Mouse (Mus musculus): Measurements from ENCODE around the gene Dact3.
A peak's percentile ranks its signal among the peaks of the same experiment; 100 is the strongest.

Dact3 gene

DNA sequence AGATGAGACGGTGACA lies at the start of gene Dact3:
TSS of gene Dact3 (plus strand) at position 8 of the 16 bp plus-strand sequence.
- DNase-seq (ENCODE audit: low read depth) = no peak

DNA sequence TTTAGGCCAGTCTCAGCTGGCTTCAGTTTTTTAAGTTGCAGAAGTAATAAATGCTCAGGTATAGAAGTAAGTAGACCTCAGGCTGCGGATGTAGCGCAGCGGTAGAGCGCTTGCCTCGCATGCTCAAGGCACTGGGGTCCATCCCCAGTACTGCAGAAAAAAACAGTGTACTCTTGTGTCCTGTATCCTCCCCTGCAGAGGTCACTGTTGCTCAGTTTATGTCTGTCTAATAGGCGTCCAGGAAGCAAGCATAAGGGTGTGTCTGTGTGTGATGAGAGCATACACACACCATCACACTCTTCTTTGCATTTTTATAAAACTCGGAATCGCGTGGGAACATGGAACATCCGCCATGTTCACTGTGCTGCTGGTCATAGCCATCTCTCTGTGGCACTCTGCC lies 49.3 kb upstream of the Dact3 start:
- peak; percentile 86 for DNase-seq (ENCODE audit: low read depth)

DNA sequence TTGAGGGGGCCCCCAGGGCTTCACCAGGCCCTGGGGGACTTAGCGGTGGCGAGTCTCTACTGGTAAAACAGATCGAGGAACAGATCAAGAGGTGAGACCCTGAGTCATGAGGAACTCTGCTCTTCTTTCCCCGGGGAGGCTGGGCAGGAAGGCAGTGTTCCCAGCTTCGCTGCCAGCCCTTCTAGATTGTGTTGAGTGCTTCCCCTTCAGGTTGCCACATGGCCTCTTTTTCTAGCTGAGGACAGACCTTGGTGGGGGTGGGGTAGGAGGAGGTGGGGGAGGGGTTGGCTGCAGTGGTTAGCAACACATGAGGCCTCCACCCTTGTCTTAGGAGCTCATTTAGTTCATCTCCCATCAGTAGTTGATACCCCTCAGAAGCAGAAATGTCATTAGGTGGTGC lies 48.5 kb upstream of the Dact3 start:
- DNase-seq (ENCODE audit: low read depth) = peak; percentile 57

DNA sequence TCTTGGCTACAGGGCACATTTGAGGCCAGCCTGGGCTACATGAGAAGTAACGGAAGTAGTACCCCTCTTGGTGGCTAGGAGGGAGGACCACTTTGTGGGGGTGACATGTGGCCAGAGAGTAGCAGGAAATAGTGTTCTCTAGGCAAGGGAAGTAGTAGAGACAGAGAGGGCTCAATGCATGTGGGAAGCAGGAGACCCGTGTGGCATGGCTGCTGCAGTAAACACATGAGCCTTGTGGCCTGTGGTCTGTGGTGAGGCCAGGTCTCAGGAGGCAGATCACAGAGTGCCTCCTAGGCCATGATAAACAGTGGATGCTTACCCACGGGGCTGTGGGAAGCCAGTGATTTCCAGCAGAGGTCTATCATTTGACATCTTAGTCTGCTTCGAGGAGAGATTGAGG lies 47.8 kb upstream of the Dact3 start:
- peak; percentile 81 for DNase-seq (ENCODE audit: low read depth)

DNA sequence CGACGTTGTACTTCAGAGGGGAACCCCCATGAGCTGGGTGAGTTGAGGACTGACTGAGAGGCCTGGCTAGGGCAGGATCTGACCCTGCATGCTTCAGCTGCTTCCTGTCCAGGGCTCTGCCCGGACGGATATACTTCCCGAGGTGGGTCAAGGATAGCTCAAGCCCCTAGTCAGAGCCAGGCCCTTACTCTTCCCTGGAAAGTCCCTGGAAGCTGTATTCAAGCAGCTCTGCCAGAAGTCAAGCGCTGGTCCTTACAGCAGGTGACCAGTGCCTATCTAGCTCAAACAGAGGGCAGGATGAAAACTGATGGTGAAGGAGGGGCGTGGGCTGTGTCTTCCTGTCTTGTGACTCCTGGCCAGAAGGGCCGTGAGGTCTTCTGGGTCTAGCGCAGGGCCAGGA lies 44.7 kb upstream of the Dact3 start:
- no peak for DNase-seq (ENCODE audit: low read depth)

DNA sequence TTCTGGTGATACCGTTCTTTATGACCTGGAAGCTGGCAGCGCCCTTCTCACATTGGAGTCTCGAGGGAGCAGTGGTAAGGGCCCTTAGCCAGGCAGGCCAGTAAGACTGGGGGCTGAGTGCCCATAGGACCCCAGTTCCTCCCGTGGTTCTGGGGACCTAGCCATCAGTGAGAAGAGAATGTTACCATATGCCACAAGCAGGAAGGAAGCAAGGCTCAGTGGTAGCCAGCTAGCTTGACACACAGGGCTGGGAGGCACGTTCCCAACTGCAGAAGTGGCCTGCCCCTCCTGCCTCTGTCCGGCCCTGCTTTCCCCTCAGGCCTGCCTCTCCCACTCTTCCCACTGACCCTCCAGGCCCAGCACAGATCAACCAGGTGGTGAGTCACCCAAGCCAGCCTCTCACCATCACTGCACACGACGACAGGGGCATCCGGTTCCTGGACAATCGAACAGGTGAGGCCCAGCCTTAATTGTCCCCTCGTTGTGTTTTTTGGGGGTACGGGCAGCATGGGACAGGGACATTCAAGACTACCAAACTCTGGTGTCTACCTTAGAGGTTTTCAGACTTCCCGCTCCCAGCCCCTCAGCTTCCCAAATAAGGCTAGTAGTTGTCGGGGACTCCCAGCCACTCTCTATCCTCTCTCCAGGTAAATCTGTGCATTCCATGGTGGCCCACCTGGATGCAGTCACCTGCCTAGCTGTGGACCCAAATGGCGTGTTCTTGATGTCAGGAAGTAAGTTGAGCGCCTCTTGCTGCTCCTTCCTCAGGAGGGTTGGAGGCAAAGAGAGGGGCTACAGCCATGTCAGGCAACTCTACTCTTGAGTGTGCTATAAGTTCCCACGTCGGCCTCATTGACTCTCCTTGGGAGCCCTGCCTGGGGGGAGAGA lies 37.0 kb upstream of the Dact3 start:
- no peak for DNase-seq (ENCODE audit: low read depth)

DNA sequence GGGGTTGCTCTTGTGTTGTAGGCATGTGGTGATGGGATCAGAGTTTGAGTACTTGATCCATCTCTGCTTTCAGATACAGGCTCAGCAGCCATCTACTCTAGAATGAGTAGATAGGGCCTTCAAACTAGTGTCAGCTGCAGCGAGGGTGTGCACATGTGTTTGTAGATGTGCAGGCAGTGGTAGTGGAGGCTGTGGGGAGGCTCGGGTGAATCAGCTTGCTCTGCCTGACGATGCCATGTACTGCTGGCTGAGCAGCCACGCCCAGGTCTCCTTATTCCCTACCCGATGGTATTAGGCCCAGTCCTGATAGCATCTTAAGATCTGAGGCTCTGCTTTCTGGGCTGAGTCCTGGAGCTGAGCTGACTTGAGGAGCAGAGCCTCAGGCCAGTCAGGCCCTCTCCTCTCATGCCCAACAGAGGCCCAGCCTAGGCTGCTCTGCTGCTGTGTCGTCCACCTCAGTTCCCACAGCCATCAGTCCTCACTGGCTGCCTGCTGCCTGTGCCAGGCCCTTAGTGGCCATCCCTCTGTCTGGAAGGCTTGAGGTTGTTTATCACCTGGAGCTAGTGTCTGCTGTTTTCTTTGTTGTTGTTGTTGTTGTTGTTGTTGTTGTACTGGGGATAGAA lies 36.2 kb upstream of the Dact3 start:
- DNase-seq (ENCODE audit: low read depth) = no peak

DNA sequence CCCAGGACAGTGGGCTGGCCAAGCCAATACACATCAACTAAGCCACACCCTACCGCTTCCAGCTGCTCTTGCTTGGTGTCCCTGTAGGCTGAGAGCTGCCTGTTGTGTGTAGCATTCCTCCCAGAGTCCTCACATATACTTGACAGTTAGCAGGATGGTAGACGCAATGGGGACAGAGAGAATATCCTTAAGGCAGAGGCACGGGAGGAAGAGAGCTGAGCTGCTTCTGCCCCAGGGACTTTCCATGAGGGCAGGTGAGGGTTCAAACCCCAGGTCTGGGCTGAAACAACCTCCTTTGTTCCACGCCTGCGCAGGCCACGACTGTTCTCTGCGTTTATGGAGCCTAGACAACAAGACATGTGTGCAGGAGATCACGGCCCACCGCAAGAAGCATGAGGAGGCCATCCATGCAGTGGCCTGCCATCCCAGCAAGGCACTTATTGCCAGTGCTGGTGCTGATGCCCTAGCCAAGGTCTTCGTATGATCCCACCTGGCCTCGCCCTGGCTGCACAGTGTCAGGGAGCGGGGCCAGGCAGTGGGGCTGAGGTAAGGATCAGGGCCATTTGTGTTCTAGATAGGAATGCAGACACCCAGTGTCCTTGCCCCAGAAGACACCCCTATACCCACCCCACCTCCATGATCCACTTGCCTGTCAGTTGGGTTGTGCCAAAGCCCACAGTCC lies 35.5 kb upstream of the Dact3 start:
- no peak for DNase-seq (ENCODE audit: low read depth)

DNA sequence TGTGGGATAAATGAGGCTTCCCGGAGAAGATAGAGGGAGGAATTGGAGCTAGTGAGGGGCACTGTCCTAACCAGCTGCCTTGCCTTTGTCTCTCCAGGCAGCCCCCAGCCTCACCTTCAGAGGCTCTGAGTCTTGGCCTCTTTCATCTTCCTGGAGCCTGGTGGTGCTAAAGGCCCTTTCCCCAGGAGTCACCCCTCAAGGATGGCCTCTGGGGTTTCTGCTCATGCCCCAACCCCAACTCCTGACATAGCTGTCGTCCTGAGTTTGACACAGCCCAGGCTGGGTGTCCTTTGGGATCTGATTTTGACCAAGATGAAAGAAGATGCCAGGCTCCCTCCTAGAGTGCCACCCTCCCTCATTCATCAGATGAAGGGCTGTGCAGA lies 35.0 kb upstream of the Dact3 start:
- no peak for DNase-seq (ENCODE audit: low read depth)

DNA sequence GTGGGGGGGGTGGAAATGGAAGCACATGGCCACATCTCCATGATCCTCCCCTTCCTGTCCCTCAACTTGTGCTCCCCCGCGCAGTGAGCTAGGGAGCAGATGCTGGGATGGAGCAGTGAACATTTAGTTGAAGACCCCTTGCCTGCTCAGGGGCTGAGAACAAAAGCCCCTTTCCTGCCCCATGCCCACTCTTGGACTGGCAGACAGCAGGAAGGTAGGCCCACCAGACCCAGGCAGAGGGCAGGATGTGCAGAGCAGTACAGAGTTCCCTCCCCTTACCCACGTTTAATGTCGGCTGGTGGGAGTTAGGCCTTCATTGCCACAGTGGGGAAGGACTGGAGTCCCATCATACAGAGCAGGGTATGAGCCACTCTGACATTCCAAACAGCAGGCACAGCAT lies 34.0 kb upstream of the Dact3 start:
- DNase-seq (ENCODE audit: low read depth) = no peak

DNA sequence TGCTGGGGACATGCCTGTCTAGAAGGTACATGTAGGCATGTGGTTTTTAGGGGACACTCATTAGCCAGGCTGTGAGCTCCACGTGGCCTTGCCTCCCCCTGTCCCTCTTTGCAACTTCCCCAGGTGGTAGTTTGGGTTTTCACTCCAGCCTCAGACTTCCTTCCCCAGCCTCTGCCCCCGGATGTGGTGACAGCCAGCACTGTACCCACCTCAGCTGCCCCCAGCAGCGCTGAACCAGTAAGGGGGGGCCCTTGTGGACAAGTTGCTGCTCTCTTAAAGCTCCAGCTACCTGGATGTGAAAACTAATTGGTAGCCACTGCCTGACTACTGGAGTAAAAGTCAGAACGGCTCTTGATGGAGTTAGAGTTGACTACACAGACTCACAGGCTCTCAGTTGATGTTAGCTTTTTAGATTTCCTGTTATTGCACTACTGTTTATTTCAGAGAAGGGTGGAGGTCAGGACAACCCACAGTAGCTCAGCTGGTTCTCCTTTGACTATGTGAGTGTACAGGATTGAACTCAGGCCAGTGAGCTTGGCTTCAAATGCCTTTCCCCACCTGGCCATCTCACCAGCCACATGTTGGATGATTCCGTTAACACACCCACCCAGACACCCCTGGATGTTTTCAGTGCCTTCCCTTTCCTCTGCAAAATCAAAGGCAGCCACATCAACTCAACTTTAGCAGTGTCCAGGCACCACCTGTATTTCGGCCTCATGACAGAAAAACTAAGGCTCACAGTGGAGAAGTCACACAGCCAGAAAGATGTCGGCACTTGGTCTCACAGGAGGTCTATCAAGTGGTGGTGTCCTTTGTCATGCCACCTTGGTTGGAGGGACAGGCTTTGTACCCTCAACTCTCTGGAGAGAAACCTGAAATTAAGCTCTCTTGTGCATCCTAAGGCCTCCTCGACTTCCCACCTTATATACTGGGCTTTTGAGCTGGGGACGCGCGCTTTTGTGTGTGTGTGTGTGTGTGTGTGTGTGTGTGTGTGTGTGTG lies 33.3 kb upstream of the Dact3 start:
- DNase-seq (ENCODE audit: low read depth) = peak; percentile 94

DNA sequence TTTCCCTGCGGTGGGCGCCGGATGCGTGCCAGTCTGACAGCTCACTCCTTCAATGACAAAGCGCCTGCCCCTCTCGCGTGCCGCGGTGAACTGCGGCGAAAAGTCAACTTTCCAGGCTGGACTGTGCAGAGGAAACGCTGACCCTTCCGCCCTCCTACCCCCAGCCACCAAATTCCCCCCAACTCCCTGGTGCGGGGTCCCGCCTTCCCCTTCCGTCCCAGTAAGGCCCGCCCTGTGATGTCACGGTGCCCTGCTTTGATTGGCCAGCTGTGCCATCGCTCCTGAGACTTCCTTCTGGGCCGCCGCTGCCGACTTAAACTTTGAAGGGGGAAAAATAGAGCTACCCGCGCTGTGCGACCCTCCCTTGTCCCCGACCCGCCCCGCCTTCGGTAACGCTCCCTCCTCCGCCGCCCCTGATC lies 32.5 kb upstream of the Dact3 start, which contains the start of gene Prkd2:
TSS of gene Prkd2 (plus strand) at position 258 of the 419 bp plus-strand sequence.
- DNase-seq (ENCODE audit: low read depth) = peak; percentile 98

DNA sequence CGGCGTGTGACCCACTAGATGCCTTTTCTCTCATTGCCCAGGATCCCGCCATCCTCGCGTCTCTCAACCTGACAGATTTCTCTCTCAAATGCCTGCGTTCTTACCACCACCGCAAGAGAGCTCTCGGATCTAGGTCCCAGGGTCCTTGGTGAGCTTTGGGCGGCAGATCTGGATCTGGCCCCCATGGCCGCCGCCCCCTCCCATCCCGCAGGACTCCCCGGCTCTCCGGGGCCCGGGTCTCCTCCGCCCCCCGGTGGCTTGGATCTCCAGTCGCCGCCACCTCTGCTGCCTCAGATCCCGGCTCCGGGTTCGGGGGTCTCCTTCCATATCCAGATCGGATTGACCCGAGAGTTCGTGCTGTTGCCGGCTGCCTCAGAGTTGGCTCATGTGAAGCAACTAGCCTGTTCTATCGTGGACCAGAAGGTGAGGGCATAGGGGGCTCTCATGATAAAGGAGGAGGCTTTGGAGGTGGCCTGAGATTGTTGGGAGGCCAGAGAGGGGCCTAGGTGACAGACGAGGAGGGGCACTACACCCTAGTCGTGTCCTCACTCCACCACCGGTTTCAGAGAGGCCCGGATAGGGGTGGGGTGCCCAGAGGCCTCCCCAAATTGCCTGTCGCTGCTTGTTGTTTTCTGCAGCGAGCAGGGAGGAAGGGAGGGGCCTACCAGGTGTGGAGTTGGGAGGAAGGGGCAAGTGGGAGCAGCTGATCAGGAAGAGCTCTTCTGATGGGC lies 31.5 kb upstream of the Dact3 start:
- peak; percentile 49 for DNase-seq (ENCODE audit: low read depth)

DNA sequence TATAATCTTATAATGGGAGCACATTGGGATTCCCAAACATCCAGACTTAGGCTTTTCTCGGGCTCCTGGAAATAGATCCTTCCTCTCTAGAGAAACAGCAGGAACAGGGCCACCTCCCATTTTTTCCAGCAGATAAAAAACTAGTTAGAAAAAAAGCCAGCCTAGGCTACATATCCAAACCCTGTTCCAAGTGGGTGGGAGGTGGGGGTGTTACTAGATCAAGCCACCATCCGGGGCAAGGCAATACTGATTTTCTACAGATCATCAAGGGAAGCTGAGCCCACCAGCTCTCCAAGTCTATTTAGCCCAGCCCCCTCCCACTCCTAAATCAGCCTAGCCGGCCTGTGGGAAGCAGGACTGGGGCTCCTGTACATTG lies 30.4 kb upstream of the Dact3 start:
- DNase-seq (ENCODE audit: low read depth) = no peak

DNA sequence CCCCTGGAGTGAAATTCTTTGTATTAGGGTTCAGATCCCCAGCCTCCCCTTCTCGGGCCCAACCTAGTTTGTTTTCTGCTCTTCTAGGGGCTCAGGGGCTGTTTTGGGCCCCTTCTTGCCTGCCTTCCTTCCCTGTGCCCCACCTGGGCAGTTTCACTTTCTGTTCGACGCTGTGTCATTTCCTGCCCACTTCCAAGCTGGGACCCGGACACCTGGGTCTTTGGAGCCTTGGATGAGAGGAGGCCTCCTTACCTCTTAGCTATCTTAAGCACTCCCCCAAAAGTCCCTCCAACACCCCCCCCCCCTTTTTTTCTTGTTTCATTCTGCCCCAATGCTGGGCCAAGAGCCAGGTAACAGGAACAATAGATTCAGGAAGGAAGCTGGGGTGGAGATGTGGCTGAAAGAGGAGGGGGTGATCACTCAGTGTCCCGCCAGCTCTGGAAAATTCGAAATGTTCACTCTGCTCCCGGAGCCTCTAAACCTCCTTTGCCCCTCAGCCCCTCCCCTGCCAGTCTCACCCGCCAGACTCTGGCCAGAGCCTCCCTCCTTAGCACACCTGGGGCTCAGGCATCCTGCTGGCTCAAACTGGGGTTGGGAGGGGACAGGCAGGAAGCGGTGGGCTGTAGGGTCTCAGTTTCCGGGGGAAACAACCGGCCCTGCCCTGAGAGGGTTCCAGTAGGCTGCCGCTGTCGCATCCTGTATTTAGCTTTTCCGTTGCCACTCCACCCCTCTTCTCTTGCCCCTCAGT lies 29.9 kb upstream of the Dact3 start:
- DNase-seq (ENCODE audit: low read depth) = peak; percentile 56

DNA sequence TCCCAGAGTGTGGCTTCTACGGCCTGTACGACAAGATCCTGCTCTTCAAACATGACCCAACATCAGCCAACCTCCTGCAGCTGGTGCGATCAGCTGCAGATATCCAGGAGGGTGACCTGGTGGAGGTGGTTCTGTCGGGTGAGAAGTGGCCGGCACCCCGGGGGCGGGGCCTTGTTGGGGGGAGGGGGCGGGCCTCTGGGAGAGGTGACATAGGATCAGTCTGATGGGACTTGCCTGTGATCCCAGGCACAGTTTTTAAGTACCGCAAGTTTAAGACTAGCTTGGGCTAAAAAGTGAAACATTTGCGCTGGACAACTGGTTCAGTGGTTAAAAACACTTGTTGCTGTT lies 29.3 kb upstream of the Dact3 start:
- DNase-seq (ENCODE audit: low read depth) = no peak

DNA sequence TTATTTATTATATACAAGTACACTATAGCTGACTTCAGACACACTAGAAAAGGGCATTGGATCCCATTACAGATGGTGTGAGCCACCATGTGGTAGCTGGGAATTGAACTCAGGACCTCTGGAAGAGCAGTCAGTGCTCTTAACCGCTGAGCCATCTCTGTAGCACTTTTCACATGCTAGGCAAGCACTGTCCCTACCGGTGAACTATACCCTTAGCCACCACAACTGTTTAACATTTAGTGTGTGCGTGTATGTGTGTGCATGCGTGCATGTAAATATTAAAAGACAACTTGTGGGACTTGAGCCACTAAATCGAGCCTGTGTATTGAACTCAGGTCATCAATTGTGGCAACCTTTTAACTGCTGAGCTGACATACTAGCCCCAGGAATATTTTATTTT lies 28.3 kb upstream of the Dact3 start:
- DNase-seq (ENCODE audit: low read depth) = no peak

DNA sequence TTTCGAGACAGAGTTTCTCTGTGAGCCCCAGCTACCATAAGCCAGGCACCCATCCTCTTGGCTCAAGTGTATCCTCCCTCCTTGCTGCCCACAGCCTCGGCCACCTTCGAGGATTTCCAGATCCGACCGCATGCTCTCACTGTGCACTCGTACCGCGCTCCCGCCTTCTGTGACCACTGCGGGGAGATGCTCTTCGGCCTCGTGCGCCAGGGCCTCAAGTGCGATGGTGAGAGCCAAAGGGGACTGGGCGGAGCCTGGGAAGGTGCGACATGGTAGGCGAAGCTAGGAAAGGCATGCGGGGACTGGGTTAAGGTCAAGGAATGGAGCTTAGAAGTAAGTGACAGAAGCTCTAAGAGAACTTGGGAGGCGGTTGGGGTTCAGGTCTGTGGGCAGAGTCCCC lies 27.6 kb upstream of the Dact3 start:
- DNase-seq (ENCODE audit: low read depth) = no peak

DNA sequence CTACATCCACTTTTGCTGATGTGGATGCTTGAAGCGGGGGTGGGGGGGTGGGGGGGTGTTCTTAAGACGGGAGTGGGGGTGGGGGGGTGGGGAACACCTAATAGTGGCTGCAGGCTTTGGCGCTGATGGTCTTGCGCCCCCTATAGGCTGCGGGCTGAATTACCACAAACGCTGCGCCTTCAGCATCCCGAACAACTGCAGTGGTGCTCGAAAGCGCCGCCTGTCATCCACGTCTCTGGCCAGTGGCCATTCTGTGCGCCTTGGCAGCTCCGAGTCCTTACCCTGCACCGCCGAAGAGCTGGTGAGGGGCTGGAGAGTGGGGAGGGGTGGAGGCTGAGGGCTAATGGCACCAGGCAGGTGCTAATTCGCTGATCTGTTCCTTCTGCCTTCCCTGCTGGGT lies 26.5 kb upstream of the Dact3 start:
- DNase-seq (ENCODE audit: low read depth) = no peak

DNA sequence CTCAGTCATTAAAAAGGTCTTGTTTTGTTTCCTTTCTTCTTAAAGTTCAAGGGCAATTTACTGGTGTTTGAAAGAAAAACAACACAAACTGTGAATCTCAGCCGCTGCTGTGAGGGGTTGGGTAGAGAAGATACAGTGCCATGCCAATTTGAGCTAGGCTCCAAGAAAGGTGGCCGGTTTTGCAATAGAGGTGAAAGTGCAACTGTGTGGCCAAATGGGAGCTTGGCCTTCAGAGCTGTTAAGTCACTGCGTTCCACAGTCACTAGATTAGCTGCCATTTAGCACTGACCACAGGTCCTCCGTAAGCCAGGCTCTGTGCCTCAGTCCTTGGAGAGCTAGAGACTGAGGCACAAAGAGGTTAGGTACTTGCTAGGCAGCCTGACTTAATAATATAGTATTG lies 23.5 kb upstream of the Dact3 start:
- DNase-seq (ENCODE audit: low read depth) = no peak

DNA sequence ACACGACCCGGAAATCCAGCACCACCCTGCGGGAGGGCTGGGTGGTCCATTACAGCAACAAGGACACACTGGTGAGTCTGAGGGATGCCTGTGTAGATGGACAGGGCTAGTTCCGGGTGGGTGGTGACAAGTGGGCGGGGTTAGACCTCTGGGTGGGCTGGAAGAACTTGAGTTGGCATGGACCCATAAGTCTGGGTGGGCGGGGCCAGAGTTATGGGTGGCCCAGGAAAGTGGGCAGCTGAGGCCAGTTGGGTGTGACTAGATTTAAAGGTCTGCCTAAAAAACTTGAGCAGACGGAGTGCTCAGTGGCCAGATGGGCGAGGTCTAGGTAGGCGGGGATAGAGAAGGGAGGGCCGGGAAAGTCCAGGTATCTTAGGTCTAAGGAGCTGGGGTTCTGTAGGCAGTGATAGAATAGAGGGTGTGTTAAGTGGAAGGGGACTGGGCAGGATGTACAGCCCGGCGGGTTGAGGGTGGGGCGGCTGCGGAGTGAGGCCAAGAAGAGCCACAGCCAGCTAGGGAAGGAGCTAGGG lies 21.8 kb upstream of the Dact3 start:
- DNase-seq (ENCODE audit: low read depth) = no peak
